Mouse (Mus musculus) small intestine, adult 2 months (tissue): ENCODE data around the gene Gtdc1. TPM values are rescaled to one million over a fixed set of nuclear protein-coding genes. Genes with fewer than 3 reads are reported as not detected.

Source experiments
- H3K27ac ChIP-seq: fragments of 200-500 bp; 2 replicates; pipeline ENCODE4 v1.5.1; 2012; ENCODE audit warnings: low read depth, low read length, control low read depth, inconsistent platforms; ENCODE audit not compliant: insufficient read depth
- H3K27me3 ChIP-seq: fragments of 200-500 bp; 2 replicates; pipeline ENCODE4 v1.6.1; 2012; ENCODE audit warnings: mild to moderate bottlenecking, moderate library complexity, low read length, inconsistent platforms; ENCODE audit not compliant: control insufficient read depth, insufficient read depth
- H3K36me3 ChIP-seq: fragments of 200-500 bp; 2 replicates; pipeline ENCODE4 v1.6.1; 2012; ENCODE audit warnings: mild to moderate bottlenecking, low read length, control low read depth, inconsistent platforms; ENCODE audit not compliant: control insufficient read depth, insufficient read depth
- H3K4me1 ChIP-seq: fragments of 200-500 bp; 2 replicates; pipeline ENCODE4 v1.6.1; 2012; ENCODE audit warnings: low read length, inconsistent platforms, mixed read lengths; ENCODE audit not compliant: control insufficient read depth, insufficient read depth, insufficient read length
- H3K4me3 ChIP-seq: fragments of 200-500 bp; 2 replicates; pipeline ENCODE4 v1.5.1; 2012; ENCODE audit warnings: low read depth, mild to moderate bottlenecking, control low read depth, inconsistent platforms, low read length, moderate library complexity
- CTCF ChIP-seq: fragments of 200-500 bp; IDR thresholded peaks from 2 replicates; pipeline ENCODE4 v1.5.1; 2012; ENCODE audit warnings: low read depth, mild to moderate bottlenecking, control low read depth, inconsistent platforms, low read length, moderate library complexity, mixed read lengths; ENCODE audit not compliant: insufficient replicate concordance, insufficient read length; ENCODE audit errors: extremely low read depth
- POLR2A ChIP-seq: fragments of 200-500 bp; IDR thresholded peaks from 2 replicates; pipeline ENCODE4 v1.6.1; 2012; ENCODE audit warnings: low read depth, mild to moderate bottlenecking, control low read depth, inconsistent platforms, low read length, moderate library complexity
- WGBS: fragments of 180-500 bp; shearing (Covaris S2); methylation state at CpG from one replicate; pipeline ENCODE4 v1.1.7; 2018; 5-methylcytosine and 5-hydroxymethylcytosine counted together
- polyA plus RNA-seq: library from polyadenylated mRNA; depleted of rRNA; stranded (reverse); fragments of >200 nt; gene quantifications from 2 replicates; pipeline ENCODE4 v1.2.3, GENCODE M21; 2012

The Gtdc1 gene
- polyA plus RNA-seq, 1 experiment, result 1.9 TPM

- Histone ChIP-seq H3K27ac (no peak overlapping the region), H3K27me3 (no peaks in the 10 kb centered on the region), H3K4me3 (no peak overlapping the region), H3K4me1 (no peaks in the 10 kb centered on the region), H3K36me3 (no peaks in the 10 kb centered on the region)
- TF ChIP-seq POLR2A (no peak), CTCF (no peak)
- 81% methylated on average over 3 of the region's 3 CpGs for WGBS
These were observed 100.8 kb downstream of the Gtdc1 start for GRCm38 (mm10) chr2:44826609-44827008.

GRCm38 (mm10) chr2:44817787-44818186 lies 109.7 kb downstream of the Gtdc1 start:
- no peak for TF ChIP-seq POLR2A
- TF ChIP-seq CTCF, result no peak
- Histone ChIP-seq H3K4me1 (no peaks in the 10 kb centered on the region), H3K27me3 (no peaks in the 10 kb centered on the region)

GRCm38 (mm10) chr2:44813729-44814128 lies 113.7 kb downstream of the Gtdc1 start:
- no peak overlapping the region for H3K4me3 ChIP-seq
- H3K27ac ChIP-seq, result no peak overlapping the region
- WGBS, result 82% methylated on average over 3 of the region's 3 CpGs
- no peaks in the 10 kb centered on the region for H3K27me3 ChIP-seq
- no peaks in the 10 kb centered on the region for H3K4me1 ChIP-seq
- TF ChIP-seq CTCF, result no peak
- H3K36me3 ChIP-seq, result no peaks in the 10 kb centered on the region

More at GRCm38 (mm10) chr2:44817787-44818186, 109.7 kb downstream of the Gtdc1 start:
- Histone ChIP-seq H3K36me3 (no peaks in the 10 kb centered on the region), H3K4me3 (no peak overlapping the region), H3K27ac (no peak overlapping the region)

- Histone ChIP-seq H3K36me3 (no peaks in the 10 kb centered on the region), H3K4me3 (no peak overlapping the region), H3K27ac (no peak overlapping the region), H3K4me1 (no peaks in the 10 kb centered on the region), H3K27me3 (no peaks in the 10 kb centered on the region)
- no peak for TF ChIP-seq POLR2A
- no peak for TF ChIP-seq CTCF
- WGBS, result 86% methylated on average over 6 of the region's 6 CpGs
These were observed 123.0 kb downstream of the Gtdc1 start for GRCm38 (mm10) chr2:44804497-44804896.

- H3K27me3 ChIP-seq, result no peaks in the 10 kb centered on the region
- TF ChIP-seq CTCF, result no peak
- no peak for TF ChIP-seq POLR2A
- H3K4me3 ChIP-seq, result no peak overlapping the region
- no peak overlapping the region for H3K27ac ChIP-seq
- H3K36me3 ChIP-seq, result no peaks in the 10 kb centered on the region
- H3K4me1 ChIP-seq, result no peaks in the 10 kb centered on the region
- 70% methylated on average over 2 of the region's 2 CpGs for WGBS
These were observed 126.1 kb downstream of the Gtdc1 start for GRCm38 (mm10) chr2:44801361-44801760.

- no peak overlapping the region for H3K4me3 ChIP-seq
- WGBS, result 49% methylated on average over 4 of the region's 4 CpGs
- H3K4me1 ChIP-seq, result no peaks in the 10 kb centered on the region
- TF ChIP-seq POLR2A (no peak), CTCF (no peak)
- H3K27ac ChIP-seq, result no peak overlapping the region
- H3K27me3 ChIP-seq, result no peaks in the 10 kb centered on the region
- no peaks in the 10 kb centered on the region for H3K36me3 ChIP-seq
These were observed 135.6 kb downstream of the Gtdc1 start for GRCm38 (mm10) chr2:44791840-44792239.

GRCm38 (mm10) chr2:44791134-44791533 lies 136.3 kb downstream of the Gtdc1 start:
- 76% methylated on average over 5 of the region's 5 CpGs for WGBS

GRCm38 (mm10) chr2:44782746-44783145 lies 144.7 kb downstream of the Gtdc1 start:
- TF ChIP-seq POLR2A, result no peak
- no peak for TF ChIP-seq CTCF
- H3K4me3 ChIP-seq, result no peak overlapping the region
- H3K4me1 ChIP-seq, result no peaks in the 10 kb centered on the region
- no peak overlapping the region for H3K27ac ChIP-seq
- 81% methylated on average over 4 of the region's 4 CpGs for WGBS
- no peaks in the 10 kb centered on the region for H3K27me3 ChIP-seq
- no peaks in the 10 kb centered on the region for H3K36me3 ChIP-seq

More at GRCm38 (mm10) chr2:44791134-44791533, 136.3 kb downstream of the Gtdc1 start:
- Histone ChIP-seq H3K36me3 (no peaks in the 10 kb centered on the region), H3K4me3 (no peak overlapping the region), H3K27ac (no peak overlapping the region), H3K27me3 (no peaks in the 10 kb centered on the region), H3K4me1 (no peaks in the 10 kb centered on the region)
- TF ChIP-seq POLR2A (no peak), CTCF (no peak)
